Mouse (Mus musculus) stomach, embryonic 16.5 days (tissue): ENCODE results near the gene Cnot3. TPM values are rescaled to one million over a fixed set of nuclear protein-coding genes. Genes with fewer than 3 reads are reported as not detected.

Source experiments
- ATAC-seq: fragments of 200-750 bp; cut with Nextera tagmentation; 2 replicates; pipeline ENCODE4 v1.8.0; 2017; ENCODE audit warnings: moderate number of reproducible peaks, moderate TSS enrichment; ENCODE audit not compliant: insufficient read depth, low FRiP score
- H3K27ac ChIP-seq: fragments of 300-500 bp; sonication (generic); 2 replicates; pipeline ENCODE4 v1.5.1; 2014; ENCODE audit warnings: low read length
- H3K27me3 ChIP-seq: fragments of 300-500 bp; sonication (generic); 2 replicates; pipeline ENCODE4 v1.6.1; 2014; ENCODE audit warnings: low read length, control low read depth, mixed read lengths; ENCODE audit not compliant: control insufficient read depth, insufficient read depth
- H3K36me3 ChIP-seq: fragments of 300-500 bp; sonication (generic); 2 replicates; pipeline ENCODE4 v1.6.1; 2014; ENCODE audit warnings: low read length; ENCODE audit not compliant: control insufficient read depth, insufficient read depth
- H3K4me1 ChIP-seq: fragments of 300-500 bp; sonication (generic); 2 replicates; pipeline ENCODE4 v1.6.1; 2014; ENCODE audit warnings: low read length, control low read depth, mixed read lengths; ENCODE audit not compliant: control insufficient read depth, insufficient read depth
- H3K4me2 ChIP-seq: fragments of 300-500 bp; sonication (generic); 2 replicates; pipeline ENCODE4 v1.6.1; 2014; ENCODE audit warnings: low read depth, low read length, mixed read lengths
- H3K4me3 ChIP-seq: fragments of 300-500 bp; sonication (generic); replicated peaks from 2 replicates; pipeline ENCODE4 v1.5.1; 2014; ENCODE audit warnings: mild to moderate bottlenecking, low read length
- H3K9ac ChIP-seq: fragments of 300-500 bp; sonication (generic); 2 replicates; pipeline ENCODE4 v1.6.1; 2014; ENCODE audit warnings: low read length
- H3K9me3 ChIP-seq: fragments of 300-500 bp; sonication (generic); replicated peaks from 2 replicates; pipeline ENCODE4 v1.6.1; 2016; ENCODE audit warnings: low read length, control low read depth; ENCODE audit not compliant: control insufficient read depth
- WGBS: fragments of 180-500 bp; shearing (Covaris S2); extraction: QIAGEN DNeasy Blood & Tissue Kit; methylation state at CpG from one replicate; pipeline ENCODE4 v1.1.7; 2014; 5-methylcytosine and 5-hydroxymethylcytosine counted together
- microRNA-seq: library from miRNA; unstranded; fragments of <30 nt; microRNA quantifications from one replicate; pipeline ENCODE4, GENCODE M21; 2016
- polyA plus RNA-seq: library from polyadenylated mRNA; unstranded; fragments of >200 nt; fragmentation: Nextera tagmentation; extraction: Ambion mirVana; gene quantifications from 2 replicates; pipeline ENCODE4 v1.2.1, GENCODE M21; 2015

Cnot3 gene
- polyA plus RNA-seq, 1 experiment from 2014 or later, result 43.0 TPM

DNA sequence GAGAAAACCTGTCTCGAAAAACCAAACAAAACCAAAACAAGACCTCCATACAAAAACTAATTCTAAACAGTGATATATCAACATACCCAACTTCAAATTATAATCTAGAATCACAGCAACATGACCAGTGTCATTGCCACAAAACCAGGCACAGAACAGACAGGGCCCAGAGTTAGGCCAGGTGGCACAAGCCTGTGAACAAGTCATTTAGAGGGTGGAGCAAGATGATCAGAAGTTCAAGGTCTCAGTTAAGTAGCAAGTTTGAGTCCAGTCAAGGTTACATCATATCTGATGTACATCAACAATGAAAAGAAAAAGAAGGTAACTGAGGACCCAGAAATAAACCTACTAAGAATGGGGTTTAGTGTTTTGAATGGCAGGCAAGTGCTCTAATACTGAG lies 63.9 kb downstream of the Cnot3 start:
- H3K4me1 ChIP-seq, result peaks cover 9% of the 10 kb centered on the region
- H3K36me3 ChIP-seq, result peaks cover 8% of the 10 kb centered on the region; the same call in 1 of the 2 replicates
- 73% methylated on average over 1 of the region's 1 CpGs for WGBS
- no peaks in the 10 kb centered on the region for H3K27me3 ChIP-seq
- no peaks in the 10 kb centered on the region for H3K9me3 ChIP-seq
- H3K4me3 ChIP-seq, result no peak overlapping the region
- no peak for ATAC-seq
- no peak overlapping the region for H3K27ac ChIP-seq
- H3K9ac ChIP-seq, result no peak overlapping the region
- no peak overlapping the region for H3K4me2 ChIP-seq

Small RNAs within 50 kb of the gene (microRNA-seq; reads per million reads assigned to microRNA genes)
- gene Mir3572, result 2.6 reads per million, percentile 14 among the genes with 10 or more reads in this experiment

Other genes with a start within 250 kb of the Cnot3 start
- gene Cacng6, start 221.1 kb upstream of the Cnot3 start, polyA plus RNA-seq, result 0.19 and 3.0 TPM in 2 replicates
- 0.47 and 0.49 TPM in 2 replicates for gene Tarm1, start 142.6 kb upstream of the Cnot3 start, polyA plus RNA-seq
- 0.12 TPM in 2 replicates for gene Oscar, start 29.1 kb upstream of the Cnot3 start, polyA plus RNA-seq
- 457 and 491 TPM in 2 replicates for gene Ndufa3, start 27.9 kb upstream of the Cnot3 start, polyA plus RNA-seq
- 17.7 and 19.0 TPM in 2 replicates for gene Tfpt, start 15.3 kb upstream of the Cnot3 start, polyA plus RNA-seq
- gene Prpf31, start 15.3 kb upstream of the Cnot3 start, polyA plus RNA-seq, result 79.4 and 89.0 TPM in 2 replicates
- 12.0 and 14.3 TPM in 2 replicates for gene Leng1, start 20.6 kb downstream of the Cnot3 start, polyA plus RNA-seq
- gene Tmc4, start 32.3 kb downstream of the Cnot3 start, polyA plus RNA-seq, result 76.9 and 96.7 TPM in 2 replicates
- gene Tsen34, start 47.6 kb downstream of the Cnot3 start, polyA plus RNA-seq, result 184 and 194 TPM in 2 replicates
- gene Mboat7, start 48.3 kb downstream of the Cnot3 start, polyA plus RNA-seq, result 44.5 and 48.6 TPM in 2 replicates
- 1,206 and 1,366 TPM in 2 replicates for gene Rps9, start 58.7 kb downstream of the Cnot3 start, polyA plus RNA-seq
- 2.5 and 3.0 TPM in 2 replicates for gene Pirb, start 75.1 kb downstream of the Cnot3 start, polyA plus RNA-seq
- not detected in 2 replicates for gene Gm15448, start 180.4 kb downstream of the Cnot3 start, polyA plus RNA-seq
- 0.66 and 0.80 TPM in 2 replicates for gene Pira2, start 199.8 kb downstream of the Cnot3 start, polyA plus RNA-seq